Mouse (Mus musculus) retina, embryonic 14.5 days (tissue): ENCODE measurements around the gene Camk2n2.

Source experiments
- DNase-seq: peaks from one replicate; pipeline ENCODE4 v3.0.0-alpha.2; 2015; ENCODE audit warnings: low spot score

The Camk2n2 gene

DNA sequence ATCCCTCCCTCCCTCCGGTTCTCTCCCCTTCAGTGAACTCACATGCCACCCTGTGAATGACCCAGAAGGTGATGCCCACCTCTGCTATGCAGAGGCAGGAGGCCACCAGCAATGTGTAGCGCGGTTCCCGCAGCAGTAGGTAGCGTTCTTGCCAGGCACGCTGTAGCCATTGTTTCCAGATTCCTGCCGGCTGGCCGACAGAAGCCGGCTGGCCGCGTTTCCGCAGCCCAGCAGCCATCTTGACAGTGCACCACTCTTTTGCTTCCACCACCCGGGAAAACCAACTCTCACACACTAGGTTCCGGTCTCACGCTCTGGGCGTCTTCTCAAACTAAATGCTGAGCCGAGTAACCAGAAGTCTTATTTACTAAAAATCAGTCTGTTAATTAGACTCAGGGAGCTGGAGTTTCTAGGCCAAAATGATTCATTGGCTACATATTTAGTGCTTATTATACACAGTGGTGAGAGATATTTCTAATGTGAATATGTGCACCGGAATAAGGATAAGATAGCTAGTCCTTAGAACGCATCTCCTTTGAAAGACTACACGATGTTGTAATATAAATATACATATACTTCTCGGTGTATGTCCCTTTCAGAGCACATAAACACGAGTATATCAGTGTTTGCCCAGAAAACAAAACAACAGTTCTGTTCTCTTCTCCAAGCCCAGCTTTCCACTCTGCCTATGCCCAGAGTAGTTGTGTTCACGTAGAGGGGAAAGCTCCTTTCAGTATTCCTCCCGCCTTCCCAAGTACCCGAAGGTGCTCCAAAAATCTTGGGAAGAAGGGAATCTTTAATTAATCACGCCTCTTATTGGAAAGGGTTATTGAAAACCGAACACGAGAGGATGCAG is 10.4 kb downstream of the Camk2n2 start:
- DNase-seq, result peak; percentile 90

GRCm38 (mm10) chr16:20604705-20605104 is 16.4 kb downstream of the Camk2n2 start:
- DNase-seq, result no peak

DNA sequence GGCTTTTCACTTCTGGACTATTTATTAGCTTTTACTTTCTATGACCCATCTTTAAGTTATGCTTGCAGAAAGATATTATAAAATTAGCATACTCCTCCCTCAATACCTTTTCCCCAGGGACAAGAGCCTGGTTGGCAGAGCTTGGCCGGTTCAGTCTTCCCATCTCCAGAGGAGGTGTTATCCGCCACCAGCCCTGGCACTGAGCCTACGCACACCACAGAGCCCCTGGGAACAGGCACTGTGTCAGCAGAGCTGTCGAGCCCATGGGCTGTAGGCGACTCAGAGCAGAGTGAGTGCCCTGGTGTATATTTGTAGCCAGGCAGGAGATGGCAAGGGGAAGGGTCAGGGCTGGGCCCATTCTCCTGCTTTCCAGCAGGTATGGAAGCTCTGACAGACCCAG is 20.6 kb downstream of the Camk2n2 start:
- no peak for DNase-seq

DNA sequence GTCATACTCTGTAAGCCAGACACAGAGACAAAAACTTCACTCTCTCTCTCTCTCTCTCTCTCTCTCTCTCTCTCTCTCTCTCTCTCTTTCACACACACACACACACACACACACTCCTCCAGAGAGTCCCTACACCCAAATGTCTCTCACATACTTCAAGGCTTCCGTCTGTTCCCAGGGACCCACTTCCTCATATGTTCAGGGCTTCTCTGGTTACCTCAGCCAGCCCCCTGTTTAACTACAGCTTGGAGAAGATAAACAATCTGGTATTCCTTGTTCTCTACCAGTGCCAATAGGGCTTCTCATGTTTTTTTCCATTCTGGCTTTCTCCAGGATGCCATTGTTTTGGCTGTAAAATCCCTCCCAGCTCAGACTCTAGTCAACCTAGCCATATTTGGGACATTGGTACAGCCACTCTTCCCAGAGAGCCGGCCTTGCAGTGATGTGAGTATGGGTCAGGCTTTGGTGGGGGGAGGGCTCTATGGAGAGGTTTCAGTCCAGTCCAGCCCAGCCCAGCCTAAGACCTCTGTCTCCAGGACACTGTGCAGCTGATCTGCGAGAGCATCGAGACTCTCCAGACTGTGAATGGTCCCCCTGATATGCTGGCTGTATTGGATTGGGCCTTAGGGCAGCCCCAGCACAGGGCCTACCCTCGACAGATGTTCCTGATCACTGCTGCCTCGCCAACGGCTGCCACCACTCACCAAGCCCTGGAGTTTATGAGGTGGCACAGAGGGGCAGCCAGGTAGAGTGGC is 24.2 kb downstream of the Camk2n2 start:
- no peak for DNase-seq

- DNase-seq, result no peak
Measured at GRCm38 (mm10) chr16:20595737-20596136, 25.4 kb downstream of the Camk2n2 start.

DNA sequence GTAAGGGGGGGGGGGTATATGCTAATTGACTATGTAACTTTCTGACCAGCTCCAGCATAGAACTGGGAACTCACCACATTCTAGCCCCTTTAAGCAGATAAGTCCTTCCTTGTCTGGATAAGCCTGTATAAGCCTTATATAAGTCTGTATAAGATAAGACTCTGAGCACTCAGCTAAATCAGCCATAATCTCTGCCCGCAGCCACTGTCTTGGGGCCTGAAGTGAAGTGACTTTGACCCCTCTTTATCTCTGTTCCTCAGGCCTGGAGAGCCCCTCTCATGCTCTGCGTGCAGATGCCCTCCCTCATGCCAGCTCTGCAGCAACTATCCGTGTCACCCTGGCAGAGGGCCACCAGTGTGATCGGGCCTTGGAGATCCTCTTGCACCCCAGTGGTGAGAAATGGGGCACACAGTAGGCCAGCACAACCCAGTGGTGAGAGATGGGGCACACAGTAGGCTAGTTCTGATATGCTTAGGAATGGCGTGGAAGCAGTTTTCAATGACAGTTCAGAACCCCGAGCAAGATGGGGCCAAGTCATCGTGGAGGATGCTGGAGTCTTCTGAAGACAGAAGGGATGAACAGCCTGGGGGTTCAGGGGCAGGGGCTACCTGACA is 25.9 kb downstream of the Camk2n2 start:
- DNase-seq, result no peak

DNA sequence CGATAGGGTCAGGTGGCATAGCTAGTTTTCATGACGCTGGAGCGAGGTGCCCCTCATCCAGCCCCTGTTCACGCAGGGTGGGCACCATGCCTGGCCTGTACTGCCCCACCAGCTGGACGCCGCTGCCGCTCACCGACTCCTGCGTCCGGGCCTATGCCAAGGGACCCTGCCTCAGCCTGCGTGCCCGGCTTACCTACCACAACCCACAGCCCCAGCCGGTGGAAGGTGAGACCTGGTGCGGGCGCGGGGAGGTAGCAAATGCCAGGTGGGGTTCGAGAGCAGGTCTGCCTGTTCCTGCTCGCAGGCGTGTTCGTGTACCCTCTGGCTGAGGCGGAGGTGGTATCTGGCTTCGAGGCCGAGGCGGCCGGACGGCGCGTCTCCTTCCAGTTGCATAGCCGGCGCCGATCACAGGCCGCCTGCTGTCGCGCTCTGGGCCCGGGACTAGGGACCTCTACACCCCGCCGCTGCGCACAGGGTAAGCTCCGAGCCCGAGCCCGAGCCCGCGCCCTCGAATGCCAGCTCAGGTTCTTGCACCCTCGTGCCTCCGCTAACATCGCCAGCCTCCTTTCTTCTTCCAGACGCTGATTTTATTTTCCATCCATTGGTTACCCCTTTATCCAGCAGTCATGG is 29.9 kb downstream of the Camk2n2 start:
- DNase-seq, result no peak

DNA sequence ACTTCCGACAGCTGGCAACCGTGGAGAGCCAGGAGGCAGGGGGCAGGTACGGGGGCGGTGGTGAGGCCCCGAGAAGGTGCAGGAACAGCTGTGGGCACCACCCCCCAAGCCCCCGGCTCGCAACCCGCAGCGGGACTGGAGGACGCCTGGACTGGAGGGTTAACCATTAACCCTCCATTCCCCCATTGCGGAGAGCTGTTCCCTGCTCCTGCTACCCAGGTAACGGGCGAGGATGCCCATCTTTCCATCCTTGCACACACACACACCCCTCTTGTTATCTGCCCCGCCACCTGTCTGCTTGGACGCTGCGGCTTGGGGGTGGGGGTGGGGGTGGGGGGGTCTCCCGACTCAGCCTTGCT is 30.4 kb downstream of the Camk2n2 start:
- no peak for DNase-seq

DNA sequence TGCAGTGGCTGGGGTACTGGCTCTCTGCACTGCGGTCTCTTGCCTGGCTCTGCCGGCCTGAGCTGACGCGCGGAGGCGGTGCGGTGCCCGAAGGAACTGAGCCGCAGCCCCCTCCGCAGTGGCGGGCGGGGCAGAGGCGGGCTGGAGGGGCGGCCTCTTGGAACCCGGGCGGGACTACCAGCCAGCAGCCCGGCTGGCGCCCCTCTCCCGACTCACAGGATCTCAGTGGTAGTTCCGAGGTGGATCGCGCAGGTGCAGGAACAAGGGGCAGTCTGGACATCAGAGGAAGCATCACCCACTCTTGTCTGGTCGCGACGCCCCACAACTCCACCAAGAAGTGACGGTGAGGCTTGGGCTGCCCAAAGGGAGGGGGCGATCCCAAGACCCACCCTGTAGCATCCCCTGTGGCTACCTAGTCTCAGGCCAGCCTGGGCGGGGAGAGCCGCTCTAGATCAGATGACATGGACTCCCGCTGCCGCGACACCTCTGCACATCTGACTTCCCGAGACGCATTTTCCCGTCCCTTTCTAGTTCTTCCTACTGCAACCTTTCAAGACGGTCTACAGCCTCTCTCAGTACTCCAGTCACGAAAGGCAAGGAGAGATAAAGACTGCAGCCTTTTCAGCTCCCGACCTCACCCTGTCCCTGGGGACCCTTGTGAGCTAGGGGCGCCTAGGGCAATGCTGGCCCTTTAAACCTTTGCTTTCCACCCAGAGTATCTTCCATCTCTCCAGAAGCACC is 31.0 kb downstream of the Camk2n2 start:
- DNase-seq, result peak; percentile 66

- no peak for DNase-seq
Measured at GRCm38 (mm10) chr16:20589366-20589938, 31.6 kb downstream of the Camk2n2 start, which contains the start of gene Vwa5b2. Vwa5b2 (plus strand) TSS chr16:20589471.
